12 mouse cellular contexts compared by ENCODE assay signal in genomic region chr6:134171235-134171634, GRCm38 (mm10).
DNase-seq lines count a peak whose midpoint lies in the region; ATAC-seq and TF ChIP-seq lines count a peak whose summit lies in the region.
"Had no signal": no experiment of that assay in that cellular context is flagged by ENCODE, and none has a peak within 500 bp of the region (broad histone marks: within the 10 kb centered on the region; RNA-seq: fewer than 3 reads in every experiment).

No protein-coding gene starts in this region.

- no peak overlapping the region for H3K9ac ChIP-seq in heart, embryonic 11.5 days (ENCODE audit: low read depth, low read length)
- peak overlapping the region; percentile 36 for H3K9ac ChIP-seq in liver, adult 2 months (ENCODE audit: low read depth, low read length)
- H3K9ac ChIP-seq in liver, postnatal 0 days (replicated peaks): no peak overlapping the region
- H3K9ac ChIP-seq in heart, postnatal 0 days (replicated peaks; ENCODE audit: low read depth, low read length): no peak overlapping the region
- no peak overlapping the region for H3K9ac ChIP-seq in neural tube, embryonic 15.5 days (replicated peaks)
- no peak overlapping the region for H3K9ac ChIP-seq in midbrain, embryonic 15.5 days

- no peak overlapping the region for H3K4me3 ChIP-seq in heart, embryonic 11.5 days (ENCODE audit: low read depth, low read length)
- H3K4me3 ChIP-seq in liver, adult 2 months (ENCODE audit: insufficient read depth, low read depth, low read length): no peak overlapping the region
- H3K4me3 ChIP-seq in liver, postnatal 0 days (ENCODE audit: low read depth, low read length): no peak overlapping the region
- no peak overlapping the region for H3K4me3 ChIP-seq in heart, postnatal 0 days (ENCODE audit: low read depth, low read length)
- H3K4me3 ChIP-seq in neural tube, embryonic 15.5 days (replicated peaks): no peak overlapping the region
- no peak overlapping the region for H3K4me3 ChIP-seq in midbrain, embryonic 15.5 days

- no peaks in the 10 kb centered on the region for H3K9me3 ChIP-seq in heart, embryonic 11.5 days (replicated peaks; ENCODE audit: control insufficient read depth, low read length)
- H3K9me3 ChIP-seq in liver, postnatal 0 days (ENCODE audit: low read length): no peaks in the 10 kb centered on the region
- no peaks in the 10 kb centered on the region for H3K9me3 ChIP-seq in heart, postnatal 0 days (replicated peaks; ENCODE audit: control insufficient read depth, low read length)
- H3K9me3 ChIP-seq in neural tube, embryonic 15.5 days (replicated peaks): no peaks in the 10 kb centered on the region
- no peaks in the 10 kb centered on the region for H3K9me3 ChIP-seq in midbrain, embryonic 15.5 days

- no peak for DNase-seq in heart, adult 8-10 months (ENCODE audit: low spot score)
- no peak for DNase-seq in liver, adult 2 months (ENCODE audit: extremely low read depth, low read depth, low spot score)
- DNase-seq in liver, postnatal 0 days: no peak
- DNase-seq in heart, postnatal 0 days (ENCODE audit: low spot score): no peak
- DNase-seq: cerebellum, adult 9-11 months; kidney, postnatal 10 days; lung, postnatal 36 days had no signal

- no peaks in the 10 kb centered on the region for H3K36me3 ChIP-seq in heart, embryonic 11.5 days (ENCODE audit: control insufficient read depth, insufficient read depth, low read length)
- no peaks in the 10 kb centered on the region; the same call in 1 of the 2 replicates for H3K36me3 ChIP-seq in liver, adult 2 months (ENCODE audit: control insufficient read depth, insufficient read depth, low read length)
- H3K36me3 ChIP-seq in liver, postnatal 0 days (replicated peaks; ENCODE audit: insufficient read depth, low read length): no peaks in the 10 kb centered on the region
- no peaks in the 10 kb centered on the region for H3K36me3 ChIP-seq in heart, postnatal 0 days (replicated peaks; ENCODE audit: control insufficient read depth, insufficient read depth, low read length)
- no peaks in the 10 kb centered on the region for H3K36me3 ChIP-seq in neural tube, embryonic 15.5 days
- H3K36me3 ChIP-seq in midbrain, embryonic 15.5 days (replicated peaks): no peaks in the 10 kb centered on the region

- no peak for TF ChIP-seq POLR2A in liver, adult 2 months (IDR thresholded peaks at IDR 0.05; ENCODE audit: extremely low read depth, insufficient read depth, low read length)

- H3K4me2 ChIP-seq in heart, embryonic 11.5 days: no peak overlapping the region
- H3K4me2 ChIP-seq in liver, postnatal 0 days (ENCODE audit: low read depth, low read length): no peak overlapping the region
- H3K4me2 ChIP-seq in heart, postnatal 0 days (ENCODE audit: low read depth, low read length): no peak overlapping the region
- no peak overlapping the region for H3K4me2 ChIP-seq in neural tube, embryonic 15.5 days
- no peak overlapping the region for H3K4me2 ChIP-seq in midbrain, embryonic 15.5 days

- 30% methylated on average over 1 of the region's 1 CpGs for WGBS in heart, embryonic 11.5 days (ENCODE audit: insufficient replicate concordance)
- WGBS in liver, adult 2 months: 10% methylated on average over 1 of the region's 1 CpGs
- 21% methylated on average over 1 of the region's 1 CpGs for WGBS in liver, postnatal 0 days (ENCODE audit: insufficient replicate concordance)
- 14% methylated on average over 1 of the region's 1 CpGs for WGBS in heart, postnatal 0 days
- 78% methylated on average over 1 of the region's 1 CpGs for WGBS in neural tube, embryonic 15.5 days
- WGBS in midbrain, embryonic 15.5 days: 88% methylated on average over 1 of the region's 1 CpGs

- no peaks in the 10 kb centered on the region for H3K27me3 ChIP-seq in heart, embryonic 11.5 days (ENCODE audit: control insufficient read depth, insufficient read depth, low read length)
- H3K27me3 ChIP-seq in liver, adult 2 months (ENCODE audit: control insufficient read depth, insufficient read depth, low read length): no peaks in the 10 kb centered on the region
- H3K27me3 ChIP-seq in liver, postnatal 0 days (ENCODE audit: insufficient read depth, low read length): no peaks in the 10 kb centered on the region
- no peaks in the 10 kb centered on the region for H3K27me3 ChIP-seq in heart, postnatal 0 days (ENCODE audit: control insufficient read depth, insufficient read depth, low read length)
- H3K27me3 ChIP-seq in neural tube, embryonic 15.5 days (replicated peaks): no peaks in the 10 kb centered on the region
- H3K27me3 ChIP-seq in midbrain, embryonic 15.5 days (replicated peaks): no peaks in the 10 kb centered on the region

- peak overlapping the region; percentile 13; the same call in 1 of the 2 replicates for H3K27ac ChIP-seq in heart, embryonic 11.5 days (ENCODE audit: low read depth, low read length)
- peak overlapping the region; percentile 90 for H3K27ac ChIP-seq in liver, adult 2 months (replicated peaks; ENCODE audit: insufficient read depth, low read depth, low read length)
- no peak overlapping the region for H3K27ac ChIP-seq in liver, postnatal 0 days (ENCODE audit: low read depth)
- peak overlapping the region; percentile 44; the same call in 1 of the 2 replicates for H3K27ac ChIP-seq in heart, postnatal 0 days (ENCODE audit: low read depth)
- no peak overlapping the region for H3K27ac ChIP-seq in neural tube, embryonic 15.5 days (replicated peaks)
- no peak overlapping the region for H3K27ac ChIP-seq in midbrain, embryonic 15.5 days

- TF ChIP-seq CTCF in liver, adult 2 months (IDR thresholded peaks at IDR 0.05; ENCODE audit: low read depth, low read length): no peak
- no peak for TF ChIP-seq CTCF in liver, postnatal 0 days (IDR thresholded peaks at IDR 0.05; ENCODE audit: low read depth)
- TF ChIP-seq CTCF in heart, postnatal 0 days (IDR thresholded peaks at IDR 0.05; ENCODE audit: low read depth): no peak

- ATAC-seq in heart, embryonic 11.5 days (replicated peaks; ENCODE audit: insufficient number of reproducible peaks, low FRiP score, low TSS enrichment): no peak
- ATAC-seq in liver, postnatal 0 days: no peak
- ATAC-seq in heart, postnatal 0 days (ENCODE audit: insufficient read depth, low read depth): no peak
- peak; percentile 19; the same call in 1 of the 2 replicates for ATAC-seq in neural tube, embryonic 15.5 days (ENCODE audit: low FRiP score)
- ATAC-seq in midbrain, embryonic 15.5 days (replicated peaks): no peak
- ATAC-seq: activated CD4-positive, CD25-positive, alpha-beta regulatory T cell, adult 4 months; inflammation-experienced regulatory T-cells, adult 6 months had no signal

- H3K79me2 ChIP-seq in liver, adult 2 months (ENCODE audit: control insufficient read depth, insufficient read depth, low read length): peaks cover 23% of the 10 kb centered on the region

- peaks cover 37% of the 10 kb centered on the region for H3K4me1 ChIP-seq in heart, embryonic 11.5 days (ENCODE audit: control insufficient read depth, insufficient read depth, low read length)
- H3K4me1 ChIP-seq in liver, adult 2 months (ENCODE audit: control insufficient read depth, insufficient read depth, low read length): peaks cover 17% of the 10 kb centered on the region
- H3K4me1 ChIP-seq in liver, postnatal 0 days (ENCODE audit: insufficient read depth): peaks cover 23% of the 10 kb centered on the region
- peaks cover 34% of the 10 kb centered on the region for H3K4me1 ChIP-seq in heart, postnatal 0 days (ENCODE audit: control insufficient read depth, insufficient read depth)
- H3K4me1 ChIP-seq in neural tube, embryonic 15.5 days: peaks cover 7% of the 10 kb centered on the region; the same call in 1 of the 2 replicates
- 0 out of 2 replicates have a peak, but pooled peaks cover 5% of the 10 kb centered on the region for H3K4me1 ChIP-seq in midbrain, embryonic 15.5 days

- no peak for TF ChIP-seq EP300 in liver, postnatal 0 days (IDR thresholded peaks at IDR 0.05; ENCODE audit: low read depth)
- TF ChIP-seq EP300 in heart, postnatal 0 days (IDR thresholded peaks at IDR 0.05; ENCODE audit: low read depth): no peak

Comparison
In these comparisons a context has a peak if more than half of its experiments do, and no peak if none do; other contexts are left out.
1. H3K27ac ChIP-seq: peak in heart, embryonic 11.5 days (single experiment), liver, adult 2 months (single experiment) and heart, postnatal 0 days (single experiment); none in liver, postnatal 0 days (single experiment), neural tube, embryonic 15.5 days (single experiment) and midbrain, embryonic 15.5 days (single experiment).